Mouse (Mus musculus) liver, embryonic 14.5 days (tissue): Measurements from ENCODE around the gene Lasp1.

Experiments
- CTCF ChIP-seq: IDR thresholded peaks from 2 replicates; pipeline ENCODE4 v1.5.1; 2016; ENCODE audit warnings: antibody characterized with exemption, low read depth, control low read depth
- EP300 ChIP-seq: IDR thresholded peaks from 2 replicates; pipeline ENCODE4 v1.6.1; 2016; ENCODE audit warnings: antibody characterized with exemption, low read depth

DNA sequence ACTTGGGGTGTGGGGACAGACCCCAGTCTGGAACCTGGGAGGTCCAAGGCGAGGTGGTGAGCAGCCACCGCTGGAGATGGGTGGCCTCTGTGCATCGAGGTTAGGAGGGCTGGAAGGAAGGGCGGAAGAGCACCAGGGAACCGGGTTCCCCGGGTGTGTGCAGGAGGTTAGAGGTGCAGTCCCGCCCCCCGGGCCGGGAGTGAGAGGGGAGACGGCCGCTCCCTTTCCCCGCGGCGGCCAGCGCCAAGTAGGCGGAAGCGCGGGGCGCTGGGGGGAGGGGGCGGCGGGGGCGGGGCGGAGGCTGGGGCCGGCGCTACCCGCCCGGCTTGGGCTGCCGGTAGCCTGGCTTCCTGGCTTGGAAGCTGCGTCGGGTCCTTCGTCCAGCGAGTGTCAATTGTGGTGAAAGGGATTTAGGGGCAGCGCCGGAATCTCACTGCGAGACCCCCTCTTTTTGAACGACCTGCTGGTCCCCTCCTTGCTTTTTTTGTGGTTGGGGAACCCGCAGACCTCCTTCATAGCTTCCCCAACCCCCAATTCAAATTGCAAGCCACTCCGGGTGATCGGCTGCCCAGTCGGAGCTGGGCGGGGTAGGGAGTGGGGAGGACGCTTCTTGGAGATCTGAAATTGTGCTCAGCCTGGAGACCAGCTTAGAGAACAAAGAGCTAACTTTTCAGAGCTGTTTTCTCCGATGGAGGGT, 1.3 kb downstream of the Lasp1 start:
- TF ChIP-seq CTCF (no peak), EP300 (no peak)
